Mouse (Mus musculus): ENCODE measurements around the gene Nkx2-2. TPM values are rescaled to one million over a fixed set of nuclear protein-coding genes. Genes with fewer than 3 reads are reported as not detected.

Nkx2-2 gene
- polyA plus RNA-seq (2017; shearing (Covaris generic)) = not detected

DNA sequence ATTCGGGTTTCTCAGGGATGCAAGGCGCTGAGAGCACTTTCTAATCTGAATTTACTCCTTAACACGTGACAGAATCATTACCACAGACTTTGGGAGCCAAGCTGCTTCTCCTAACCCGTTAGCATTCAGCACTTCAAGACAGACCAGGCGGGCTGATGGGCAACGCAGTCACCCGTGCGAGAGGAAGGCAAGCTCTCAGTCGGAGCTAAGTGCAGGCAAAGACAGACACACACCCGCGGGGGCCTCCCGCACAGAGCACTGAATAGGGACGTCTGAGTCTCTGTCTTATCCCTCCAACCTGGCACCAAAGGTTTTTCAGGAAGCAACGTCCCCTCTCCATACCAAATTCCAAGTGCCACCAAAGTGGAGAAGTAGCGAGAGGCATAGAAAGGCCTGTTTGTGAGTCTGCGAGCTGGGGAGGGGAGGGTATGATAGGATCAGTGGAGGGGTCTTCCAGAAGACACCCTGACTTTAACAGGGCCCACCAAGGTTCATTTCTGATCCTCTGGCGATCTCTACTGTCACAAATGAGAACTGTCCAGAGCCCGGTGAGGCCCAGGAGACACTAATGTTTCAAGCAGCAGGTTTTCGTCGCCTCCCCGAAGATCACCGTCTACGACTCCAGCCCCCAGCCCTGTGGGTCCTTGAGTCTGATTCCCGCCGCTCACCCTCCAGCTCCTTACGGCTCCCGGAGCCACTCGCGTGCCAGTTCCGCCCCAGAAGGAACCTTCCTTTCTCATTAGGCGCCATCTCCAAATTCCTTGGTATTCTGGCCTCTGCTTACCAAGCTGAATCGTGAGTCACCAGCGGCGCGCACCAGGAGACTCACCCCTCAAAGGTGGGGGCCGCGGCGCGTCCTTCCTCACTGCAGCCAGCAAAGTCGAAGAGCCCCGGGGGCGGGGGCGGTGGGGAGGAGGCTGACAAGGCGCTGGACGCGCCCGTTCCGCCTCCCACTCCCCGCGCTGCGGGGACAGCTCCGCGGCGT lies at the start of gene Nkx2-2:
Gene Nkx2-2 (minus strand): TSS at position 973 of the 985 bp plus-strand sequence.

Other genes starting within 250 kb of the Nkx2-2 start
- gene Xrn2, start 181.2 kb downstream of the Nkx2-2 start, polyA plus RNA-seq (2017; shearing (Covaris generic)) = 100 to 1,000 TPM; 139 to 141 TPM
- gene Nkx2-4, start 108.8 kb downstream of the Nkx2-2 start, polyA plus RNA-seq (2017; shearing (Covaris generic)) = not detected
- gene Pax1, start 167.7 kb upstream of the Nkx2-2 start, polyA plus RNA-seq (2017; shearing (Covaris generic)) = 1 to 10 TPM in 1 of 2 experiments, not detected in 1; 2.4 TPM

All from inflammation-experienced regulatory T-cells (primary cell).